Mouse (Mus musculus) bone marrow macrophage, adult 2 months (primary cell): Measurements from ENCODE around the gene Usp37.

Experiments used
- CTCF ChIP-seq: IDR thresholded peaks from 2 replicates; pipeline ENCODE4 v1.5.1; 2012; ENCODE audit warnings: low read depth, mild to moderate bottlenecking, low read length, moderate library complexity
- POLR2A ChIP-seq: IDR thresholded peaks from 2 replicates; pipeline ENCODE4 v1.6.1; 2012; ENCODE audit warnings: mild to moderate bottlenecking, low read depth, low read length, borderline replicate concordance

GRCm38 (mm10) chr1:74505721-74506464 lies 38.2 kb downstream of the Usp37 start, which contains the start of gene Cnot9:
- no peak for TF ChIP-seq CTCF
- no peak for TF ChIP-seq POLR2A
